Mouse (Mus musculus) neural tube, embryonic 15.5 days (tissue): ENCODE measurements at regions not wholly inside any gene's neighbourhood (a gene's known extent, or its start where the extent isn't known, plus 50 kb on each side); places are given as distances from the start of the nearest gene placed in this dataset.

ENCODE experiments used
- ATAC-seq: fragments of 200-750 bp; cut with Nextera tagmentation; 2 replicates; pipeline ENCODE4 v1.8.0; 2017; ENCODE audit warnings: mild to moderate bottlenecking, moderate TSS enrichment, moderate library complexity; ENCODE audit not compliant: low FRiP score
- H3K27ac ChIP-seq: fragments of 300-500 bp; sonication (generic); replicated peaks from 2 replicates; pipeline ENCODE4 v1.5.1; 2015; ENCODE audit warnings: mild to moderate bottlenecking, inconsistent platforms
- H3K27me3 ChIP-seq: fragments of 300-500 bp; sonication (generic); replicated peaks from 2 replicates; pipeline ENCODE4 v1.6.1; 2015; ENCODE audit warnings: inconsistent platforms
- H3K36me3 ChIP-seq: fragments of 300-500 bp; sonication (generic); 2 replicates; pipeline ENCODE4 v1.6.1; 2015; ENCODE audit warnings: inconsistent platforms
- H3K4me1 ChIP-seq: fragments of 300-500 bp; sonication (generic); 2 replicates; pipeline ENCODE4 v1.6.1; 2015; ENCODE audit warnings: inconsistent platforms
- H3K4me2 ChIP-seq: fragments of 300-500 bp; sonication (generic); 2 replicates; pipeline ENCODE4 v1.6.1; 2015; ENCODE audit warnings: inconsistent platforms, mild to moderate bottlenecking, moderate library complexity
- H3K4me3 ChIP-seq: fragments of 300-500 bp; sonication (generic); replicated peaks from 2 replicates; pipeline ENCODE4 v1.5.1; 2015; ENCODE audit warnings: mild to moderate bottlenecking, inconsistent platforms
- H3K9ac ChIP-seq: fragments of 300-500 bp; sonication (generic); replicated peaks from 2 replicates; pipeline ENCODE4 v1.6.1; 2015; ENCODE audit warnings: mild to moderate bottlenecking, inconsistent platforms
- H3K9me3 ChIP-seq: fragments of 300-500 bp; sonication (generic); replicated peaks from 2 replicates; pipeline ENCODE4 v1.6.1; 2016; ENCODE audit warnings: inconsistent platforms
- WGBS: fragments of 180-500 bp; shearing (Covaris S2); methylation state at CpG from one replicate; pipeline ENCODE4 v1.1.7; 2015; ENCODE audit warnings: mixed read lengths; 5-methylcytosine and 5-hydroxymethylcytosine counted together

DNA sequence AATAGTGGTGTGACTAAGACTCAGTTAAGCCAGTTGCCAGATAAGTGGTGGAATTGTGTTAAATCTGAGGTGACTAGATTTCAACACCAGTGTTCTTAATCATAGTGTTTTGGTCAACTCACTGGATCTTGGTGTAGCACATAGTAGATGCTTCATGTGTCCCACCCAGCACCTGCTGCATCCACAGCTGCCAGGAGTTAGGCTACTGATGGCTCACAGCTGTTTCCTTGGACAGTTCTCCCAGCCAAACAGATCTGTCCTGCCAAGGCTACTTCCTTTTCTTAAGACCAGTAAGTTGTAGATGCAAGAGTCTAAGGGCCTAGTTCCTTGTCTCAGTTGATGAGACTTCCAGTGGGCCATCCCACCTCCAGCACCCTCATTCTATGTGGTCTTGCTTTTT lies 82.9 kb upstream of the Gm15217 start:
- Histone ChIP-seq H3K9me3 (no peaks in the 10 kb centered on the region), H3K4me2 (no peak overlapping the region), H3K36me3 (no peaks in the 10 kb centered on the region), H3K27ac (no peak overlapping the region), H3K9ac (no peak overlapping the region), H3K4me3 (no peak overlapping the region), H3K4me1 (no peaks in the 10 kb centered on the region), H3K27me3 (no peaks in the 10 kb centered on the region)
- ATAC-seq = no peak

DNA sequence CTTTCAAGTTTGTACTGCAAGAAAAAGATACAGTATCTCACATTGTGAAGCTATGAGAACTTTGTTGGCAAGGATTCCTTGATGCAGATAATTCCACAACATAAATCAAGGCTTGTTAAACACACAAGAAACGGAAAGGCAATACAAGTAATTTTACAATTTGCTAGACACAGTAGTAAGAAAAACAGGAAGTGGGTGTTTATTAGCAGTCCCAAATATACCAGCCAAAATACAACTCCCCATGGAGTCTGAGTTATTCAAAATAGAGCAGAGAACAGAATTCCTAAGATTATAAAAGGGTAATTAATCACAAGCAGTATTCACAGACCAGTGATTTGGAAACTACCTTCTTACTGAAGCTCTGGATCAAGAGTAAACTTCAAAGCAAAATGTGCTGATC lies 78.7 kb upstream of the Gm15217 start:
- H3K36me3 ChIP-seq = no peaks in the 10 kb centered on the region
- H3K27me3 ChIP-seq = no peaks in the 10 kb centered on the region
- WGBS = 44% methylated on average over 1 of the region's 1 CpGs
- no peak overlapping the region for H3K4me2 ChIP-seq
- H3K9me3 ChIP-seq = no peaks in the 10 kb centered on the region
- no peaks in the 10 kb centered on the region for H3K4me1 ChIP-seq
- H3K27ac ChIP-seq = no peak overlapping the region
- no peak overlapping the region for H3K4me3 ChIP-seq
- ATAC-seq = no peak
- no peak overlapping the region for H3K9ac ChIP-seq

DNA sequence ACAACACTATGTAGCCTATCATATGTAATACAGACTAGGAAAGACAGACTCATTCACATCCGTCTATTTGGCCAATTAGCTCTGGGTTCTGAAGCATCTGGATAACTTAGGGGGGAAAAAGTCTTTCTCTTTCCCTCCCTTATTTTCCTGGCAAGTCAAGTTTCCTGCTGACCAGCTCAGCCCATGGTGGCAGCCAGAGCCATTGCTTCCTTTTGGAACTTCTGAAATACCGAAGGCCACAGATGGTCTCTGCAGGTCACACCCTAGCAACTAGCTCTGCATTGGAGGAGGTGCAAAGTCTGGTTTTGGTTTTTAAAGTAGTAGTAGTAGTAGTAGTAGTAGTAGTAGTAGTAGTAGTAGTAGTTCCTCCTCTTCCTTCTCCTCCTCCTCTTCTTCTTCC lies 76.6 kb upstream of the Gm15217 start:
- Histone ChIP-seq H3K9ac (no peak overlapping the region), H3K36me3 (no peaks in the 10 kb centered on the region), H3K27me3 (no peaks in the 10 kb centered on the region), H3K27ac (no peak overlapping the region), H3K4me1 (no peaks in the 10 kb centered on the region), H3K4me2 (no peak overlapping the region), H3K9me3 (no peaks in the 10 kb centered on the region), H3K4me3 (no peak overlapping the region)
- 100% methylated on average over 2 of the region's 2 CpGs for WGBS
- ATAC-seq = no peak

DNA sequence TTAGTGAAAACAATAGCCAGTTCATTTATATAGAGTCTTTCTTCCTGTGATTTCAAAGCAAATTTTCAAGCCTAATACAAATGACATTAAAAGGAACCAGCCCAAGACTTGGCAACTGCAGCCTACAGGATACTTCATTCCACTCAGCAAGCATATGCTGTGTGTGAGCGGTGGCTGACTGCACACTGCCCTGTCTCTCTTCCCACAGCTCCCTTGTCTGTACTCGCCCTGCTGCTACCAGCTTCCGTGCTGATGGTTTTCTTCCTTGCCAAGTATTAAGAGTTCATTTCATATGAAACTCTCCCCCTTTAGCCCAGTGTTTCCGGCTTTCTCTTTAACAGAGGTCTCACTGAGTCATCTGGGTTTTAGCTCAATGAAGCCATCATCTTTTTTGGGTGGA lies 73.9 kb upstream of the Gm15217 start:
- 75% methylated on average over 4 of the region's 4 CpGs for WGBS
- no peaks in the 10 kb centered on the region for H3K4me1 ChIP-seq
- H3K27me3 ChIP-seq = no peaks in the 10 kb centered on the region
- H3K36me3 ChIP-seq = no peaks in the 10 kb centered on the region
- H3K4me2 ChIP-seq = no peak overlapping the region
- H3K27ac ChIP-seq = no peak overlapping the region
- H3K9ac ChIP-seq = no peak overlapping the region
- H3K9me3 ChIP-seq = no peaks in the 10 kb centered on the region
- no peak for ATAC-seq
- no peak overlapping the region for H3K4me3 ChIP-seq

DNA sequence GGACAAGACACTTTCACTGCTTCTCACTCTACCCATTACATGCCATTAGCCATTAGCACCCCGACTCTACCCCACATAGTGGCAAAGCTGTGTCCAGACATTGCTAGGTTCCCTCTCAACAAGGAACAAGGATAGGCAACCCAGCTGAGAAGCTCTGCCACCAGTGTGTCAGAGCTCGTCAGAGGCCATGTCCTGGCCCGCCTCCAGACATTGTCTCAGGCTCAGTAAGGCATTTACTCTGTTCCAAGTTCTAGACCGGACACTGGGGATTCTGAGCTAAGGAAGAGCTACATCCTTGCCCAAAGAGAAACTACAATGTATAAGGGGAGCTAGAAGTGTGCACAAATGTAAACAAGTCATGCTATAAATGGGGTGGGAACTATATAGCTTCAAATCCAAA lies 66.2 kb upstream of the Gm15217 start:
- H3K4me1 ChIP-seq = no peaks in the 10 kb centered on the region
- H3K27me3 ChIP-seq = no peaks in the 10 kb centered on the region
- H3K9me3 ChIP-seq = no peaks in the 10 kb centered on the region
- ATAC-seq = no peak
- H3K4me3 ChIP-seq = no peak overlapping the region
- H3K9ac ChIP-seq = no peak overlapping the region
- WGBS = 90% methylated on average over 4 of the region's 4 CpGs
- H3K27ac ChIP-seq = no peak overlapping the region
- no peak overlapping the region for H3K4me2 ChIP-seq
- H3K36me3 ChIP-seq = no peaks in the 10 kb centered on the region

DNA sequence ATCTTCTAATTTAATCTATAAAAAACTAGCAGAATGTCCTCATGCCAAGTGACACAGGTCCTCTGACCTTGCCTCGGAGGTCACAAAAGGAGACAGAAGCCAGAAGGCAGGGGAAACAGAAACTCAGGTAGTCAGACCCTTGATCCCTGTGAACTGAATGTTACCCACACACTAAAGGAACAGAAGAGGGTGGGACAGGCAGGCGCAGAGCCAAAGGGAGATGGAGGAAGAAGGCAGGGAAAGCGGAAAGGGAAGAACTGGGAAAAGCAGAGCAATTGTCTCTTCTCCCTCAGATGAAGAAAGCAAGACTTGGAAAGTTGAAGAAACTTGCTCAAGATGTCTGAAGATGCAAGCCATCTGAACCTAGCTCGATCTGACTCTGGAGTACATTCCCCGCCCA lies 62.7 kb upstream of the Gm15217 start:
- no peaks in the 10 kb centered on the region for H3K4me1 ChIP-seq
- H3K4me2 ChIP-seq = no peak overlapping the region
- no peaks in the 10 kb centered on the region for H3K9me3 ChIP-seq
- ATAC-seq = no peak
- no peak overlapping the region for H3K9ac ChIP-seq
- no peaks in the 10 kb centered on the region for H3K36me3 ChIP-seq
- H3K27ac ChIP-seq = no peak overlapping the region
- H3K27me3 ChIP-seq = no peaks in the 10 kb centered on the region
- H3K4me3 ChIP-seq = no peak overlapping the region
- 96% methylated on average over 5 of the region's 5 CpGs for WGBS

DNA sequence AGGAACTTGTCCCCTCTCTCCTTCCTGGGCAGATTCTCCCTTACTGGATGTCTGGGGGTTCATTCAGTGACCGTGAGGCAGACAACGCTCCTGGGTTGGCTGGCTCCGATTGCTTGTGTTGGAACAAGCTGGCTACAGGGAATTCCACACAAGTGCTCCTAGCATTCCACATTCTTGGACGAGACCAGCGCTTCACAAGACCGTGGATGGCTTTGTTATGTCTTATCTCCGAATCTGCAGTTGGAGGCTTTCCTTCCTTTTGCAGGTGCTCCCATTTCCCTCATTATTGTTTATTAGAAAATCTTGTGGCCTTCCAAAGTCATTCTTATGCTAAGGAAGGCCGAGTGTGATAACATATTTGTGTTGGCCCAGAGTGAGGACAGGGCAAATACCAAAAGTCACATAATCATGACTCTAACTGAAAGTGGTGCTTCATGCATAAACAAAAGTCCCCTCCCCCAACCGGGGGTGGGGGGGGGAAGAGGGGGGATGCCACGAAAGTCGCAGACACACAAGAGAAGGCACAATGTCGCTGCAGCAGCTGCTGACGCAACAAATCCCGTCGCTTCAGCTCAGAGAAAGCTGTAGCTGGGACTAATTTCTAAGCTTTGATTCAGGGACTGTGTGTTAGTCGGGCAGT lies 61.7 kb upstream of the Gm15217 start:
- WGBS = 62% methylated on average over 16 of the region's 16 CpGs
- no peak for ATAC-seq

DNA sequence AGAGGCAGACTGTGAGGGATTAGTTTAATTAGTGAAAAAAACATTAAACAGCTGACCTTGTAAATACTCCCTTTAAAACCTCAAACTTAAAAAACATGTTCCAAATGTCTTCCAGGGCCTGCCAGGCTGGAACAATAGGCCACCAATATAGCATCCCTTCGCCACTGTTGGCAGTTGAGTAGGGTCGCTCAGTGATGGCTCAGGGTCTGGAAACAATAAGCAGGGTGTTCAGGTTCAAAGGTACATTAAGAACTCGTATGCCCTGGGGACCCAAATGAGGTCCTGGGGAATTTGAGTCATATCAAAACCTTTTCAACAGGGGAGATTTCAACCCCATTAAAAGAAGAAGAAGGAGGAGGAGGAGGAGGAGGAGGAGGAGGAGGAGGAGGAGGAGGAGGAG lies 51.1 kb upstream of the Gm15217 start:
- no peak overlapping the region for H3K9ac ChIP-seq
- 58% methylated on average over 3 of the region's 3 CpGs for WGBS
- ATAC-seq = no peak

More for the DNA sequence above, 61.7 kb upstream of the Gm15217 start:
- no peak overlapping the region for H3K9ac ChIP-seq
- no peaks in the 10 kb centered on the region for H3K36me3 ChIP-seq
- H3K4me1 ChIP-seq = no peaks in the 10 kb centered on the region
- H3K27ac ChIP-seq = no peak overlapping the region
- H3K4me3 ChIP-seq = no peak overlapping the region
- H3K4me2 ChIP-seq = no peak overlapping the region
- no peaks in the 10 kb centered on the region for H3K9me3 ChIP-seq
- no peaks in the 10 kb centered on the region for H3K27me3 ChIP-seq

More for the DNA sequence above, 51.1 kb upstream of the Gm15217 start:
- Histone ChIP-seq H3K4me3 (no peak overlapping the region), H3K27me3 (no peaks in the 10 kb centered on the region), H3K4me2 (no peak overlapping the region), H3K4me1 (no peaks in the 10 kb centered on the region), H3K36me3 (no peaks in the 10 kb centered on the region), H3K9me3 (no peaks in the 10 kb centered on the region), H3K27ac (no peak overlapping the region)
